Mouse (Mus musculus): ENCODE data around the gene Glce. TPM values are rescaled to one million over a fixed set of nuclear protein-coding genes. Genes with fewer than 3 reads are reported as not detected.
A peak's percentile ranks its signal among the peaks of the same experiment; 100 is the strongest.

Glce gene
- polyA plus RNA-seq, 1 experiment from 2014 or later, result 15.8 TPM

DNA sequence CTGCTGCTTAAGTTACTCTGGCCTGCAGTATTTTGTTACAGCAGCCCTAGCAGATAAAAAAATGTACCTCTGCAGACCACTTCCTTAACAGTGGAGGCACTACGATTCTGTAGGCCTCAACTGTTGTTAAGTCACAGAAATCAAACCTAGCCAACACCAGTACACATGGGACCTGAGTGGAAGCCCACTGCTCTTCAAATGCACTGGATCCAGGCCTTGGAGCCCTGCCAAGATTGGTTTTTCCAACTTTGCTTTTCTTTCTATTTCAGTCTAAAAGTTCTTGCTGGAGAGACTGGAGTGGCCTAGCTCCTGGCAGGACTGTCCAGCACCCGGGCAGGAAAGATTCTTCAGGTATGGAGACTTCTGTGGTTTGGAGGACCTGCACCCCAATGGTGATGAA is 66.2 kb downstream of the Glce start:
- no peak overlapping the region for H3K4me3 ChIP-seq
- no peak for DNase-seq (ENCODE audit: low spot score)
- H3K9me3 ChIP-seq (replicated peaks), result no peaks in the 10 kb centered on the region
- no peaks in the 10 kb centered on the region for H3K4me1 ChIP-seq
- 0 out of 2 replicates have a peak, but pooled peaks cover 4% of the 10 kb centered on the region for H3K36me3 ChIP-seq
- no peak overlapping the region for H3K27ac ChIP-seq (replicated peaks)
- WGBS, result 91% methylated on average over 2 of the region's 2 CpGs
- H3K27me3 ChIP-seq (ENCODE audit: low read depth, poor library complexity, severe bottlenecking), result no peaks in the 10 kb centered on the region

DNA sequence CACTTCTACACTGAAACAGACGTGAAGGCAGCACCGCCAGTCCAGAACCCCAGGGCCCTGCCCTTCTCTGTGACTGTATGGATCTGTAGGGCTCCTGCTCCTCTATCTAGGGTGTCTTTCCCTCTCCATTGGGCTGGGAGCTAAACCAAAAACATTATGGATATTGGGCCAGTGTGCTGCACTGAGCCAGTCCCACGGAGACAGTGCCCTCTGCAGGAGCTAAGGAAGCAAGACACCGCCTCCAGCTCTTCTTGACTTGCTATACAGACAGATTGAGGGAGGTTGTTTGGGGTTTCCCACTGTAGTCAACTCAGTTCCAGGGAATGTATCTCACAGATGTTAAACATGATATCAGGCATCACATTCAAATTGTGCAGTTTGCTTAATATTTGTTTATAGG is 71.7 kb downstream of the Glce start:
- 43% methylated on average over 4 of the region's 4 CpGs for WGBS
- peaks cover 7% of the 10 kb centered on the region; the same call in 1 of the 2 replicates for H3K4me1 ChIP-seq
- no peaks in the 10 kb centered on the region for H3K36me3 ChIP-seq
- H3K4me3 ChIP-seq, result no peak overlapping the region
- no peak for DNase-seq (ENCODE audit: low spot score)
- no peaks in the 10 kb centered on the region for H3K27me3 ChIP-seq (ENCODE audit: low read depth, poor library complexity, severe bottlenecking)
- no peak overlapping the region for H3K27ac ChIP-seq (replicated peaks)
- no peaks in the 10 kb centered on the region for H3K9me3 ChIP-seq (replicated peaks)

DNA sequence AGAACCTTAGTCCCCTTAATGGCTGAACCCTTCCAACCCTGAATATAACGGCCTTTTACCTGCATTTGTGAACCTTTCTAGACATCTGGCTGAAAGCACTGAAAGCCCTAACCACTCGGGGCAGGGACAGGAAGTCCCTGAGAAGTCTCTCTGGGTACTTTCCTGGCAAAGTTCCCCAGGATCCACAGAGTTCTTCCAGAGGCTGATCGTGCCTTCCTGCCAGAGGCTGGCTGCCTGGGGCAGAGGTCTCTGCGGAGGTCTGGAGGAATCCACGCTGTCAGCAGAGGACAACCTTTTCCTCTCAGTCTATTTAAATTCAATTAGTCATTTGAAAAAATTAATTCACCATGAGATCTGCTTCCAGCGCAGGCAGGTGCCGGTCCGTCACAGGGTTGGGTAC is 73.3 kb downstream of the Glce start:
- Histone ChIP-seq H3K27ac (replicated peaks) (no peak overlapping the region), H3K9me3 (replicated peaks) (no peaks in the 10 kb centered on the region), H3K4me3 (no peak overlapping the region), H3K36me3 (no peaks in the 10 kb centered on the region), H3K4me1 (peaks cover 7% of the 10 kb centered on the region; the same call in 1 of the 2 replicates), H3K27me3 (ENCODE audit: low read depth, poor library complexity, severe bottlenecking) (no peaks in the 10 kb centered on the region)
- no peak for DNase-seq (ENCODE audit: low spot score)
- 76% methylated on average over 8 of the region's 8 CpGs for WGBS

DNA sequence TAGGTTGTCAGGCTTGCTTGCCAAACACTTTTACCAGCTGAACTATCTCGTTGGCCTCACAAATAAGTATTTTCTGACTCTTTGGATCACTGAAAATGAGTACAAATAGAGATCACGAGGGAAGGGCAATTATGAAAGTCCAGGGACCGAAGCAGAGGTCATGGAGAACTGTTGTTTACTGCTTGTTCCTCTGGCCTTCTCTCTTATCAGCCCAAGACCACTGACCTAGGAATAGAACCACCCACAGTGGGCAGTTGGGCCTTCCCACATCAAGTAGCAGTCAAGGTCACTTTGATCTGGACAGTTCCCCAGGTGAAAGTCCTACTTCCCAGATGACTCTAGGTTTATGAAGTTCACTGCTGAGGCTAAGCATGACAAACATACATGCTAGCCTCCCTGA is 80.3 kb downstream of the Glce start:
- H3K27ac ChIP-seq (replicated peaks), result no peak overlapping the region
- peaks cover 7% of the 10 kb centered on the region; the same call in 1 of the 2 replicates for H3K27me3 ChIP-seq (ENCODE audit: low read depth, poor library complexity, severe bottlenecking)
- H3K4me1 ChIP-seq, result peaks cover 6% of the 10 kb centered on the region
- H3K4me3 ChIP-seq, result no peak overlapping the region
- H3K36me3 ChIP-seq, result no peaks in the 10 kb centered on the region
- 84% methylated on average over 3 of the region's 3 CpGs for WGBS
- DNase-seq (ENCODE audit: low spot score), result no peak
- no peaks in the 10 kb centered on the region for H3K9me3 ChIP-seq (replicated peaks)

DNA sequence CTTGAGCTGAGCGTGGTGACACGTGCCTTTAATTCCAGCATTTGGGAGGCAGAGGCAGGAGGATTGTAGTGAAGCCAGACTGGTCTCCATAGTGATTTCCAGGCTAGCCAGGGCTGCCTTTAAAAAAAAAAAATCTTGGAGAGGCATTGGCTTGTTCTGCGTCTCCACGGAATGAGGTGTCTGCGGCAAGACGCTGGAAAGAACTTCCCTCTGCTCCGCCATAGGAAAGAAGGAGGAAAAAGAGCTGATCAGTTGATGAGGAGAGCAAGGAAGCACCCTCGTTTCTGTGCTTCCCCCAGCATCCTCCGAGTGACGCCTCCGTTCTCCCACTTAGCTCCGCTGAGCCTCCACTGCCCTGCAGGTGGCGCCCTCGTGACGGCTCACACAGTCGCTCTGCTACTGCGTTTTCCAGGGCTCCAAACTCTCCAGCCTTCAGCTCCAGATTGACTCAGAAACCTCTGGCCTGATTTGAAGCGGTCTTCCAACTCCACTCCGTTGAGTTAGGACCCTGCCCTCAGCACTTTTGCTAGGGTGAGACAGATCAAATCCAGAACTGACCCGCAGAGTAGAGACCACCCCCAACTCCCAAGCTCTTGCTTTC is 82.3 kb downstream of the Glce start:
- peak; percentile 86 for DNase-seq (ENCODE audit: low spot score)
- Histone ChIP-seq H3K27me3 (ENCODE audit: low read depth, poor library complexity, severe bottlenecking) (peaks cover 7% of the 10 kb centered on the region; the same call in 1 of the 2 replicates), H3K4me1 (peaks cover 16% of the 10 kb centered on the region), H3K36me3 (no peaks in the 10 kb centered on the region), H3K4me3 (peak overlapping the region; percentile 33), H3K27ac (replicated peaks) (no peak overlapping the region), H3K9me3 (replicated peaks) (no peaks in the 10 kb centered on the region)
- WGBS, result 6% methylated on average over 20 of the region's 20 CpGs

DNA sequence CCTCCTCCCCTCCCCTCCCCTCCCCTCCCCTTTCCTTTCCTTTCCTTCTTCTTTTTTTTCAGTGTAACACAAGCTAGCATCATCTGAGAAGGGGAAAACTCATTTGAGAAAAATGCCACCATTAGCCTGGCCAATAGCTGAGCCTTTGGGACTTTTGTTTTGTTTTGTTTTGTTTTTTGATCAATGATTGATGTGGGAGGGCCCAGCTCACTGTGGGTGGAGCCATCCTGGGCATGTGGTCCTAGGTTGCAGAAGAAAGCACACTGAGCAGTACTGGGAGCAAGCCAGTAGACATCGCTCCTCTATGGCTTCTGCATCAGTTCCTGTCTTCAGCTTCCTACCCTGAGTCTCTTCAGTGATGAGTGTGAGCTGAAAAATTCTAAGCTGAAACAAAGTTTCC is 86.6 kb downstream of the Glce start:
- WGBS, result 81% methylated on average over 1 of the region's 1 CpGs
- H3K27ac ChIP-seq (replicated peaks), result no peak overlapping the region
- no peak for DNase-seq (ENCODE audit: low spot score)
- peaks cover 16% of the 10 kb centered on the region for H3K4me1 ChIP-seq
- H3K27me3 ChIP-seq (ENCODE audit: low read depth, poor library complexity, severe bottlenecking), result peaks cover 10% of the 10 kb centered on the region; the same call in 1 of the 2 replicates
- H3K4me3 ChIP-seq, result no peak overlapping the region
- no peaks in the 10 kb centered on the region for H3K9me3 ChIP-seq (replicated peaks)
- H3K36me3 ChIP-seq, result no peaks in the 10 kb centered on the region

DNA sequence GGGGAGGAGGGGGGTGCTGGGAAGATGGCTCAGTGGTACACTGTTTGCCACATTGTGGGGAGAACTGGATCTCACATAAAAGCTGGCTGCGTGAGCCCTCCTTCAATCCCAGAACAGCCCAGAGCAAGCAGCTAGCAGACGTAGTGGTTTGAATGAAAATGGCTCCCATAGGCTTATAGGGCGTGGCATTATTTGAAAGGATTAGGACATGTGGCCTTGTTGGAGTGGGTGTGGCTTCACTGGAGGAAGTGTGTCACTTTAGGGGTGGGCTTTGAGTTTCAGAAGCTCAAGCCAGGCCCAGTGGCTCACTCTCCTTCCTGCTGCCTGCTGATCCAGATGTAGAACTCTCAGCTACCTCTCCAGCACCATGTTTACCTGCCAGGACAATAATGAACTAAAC is 90.2 kb downstream of the Glce start:
- 91% methylated on average over 3 of the region's 3 CpGs for WGBS
- H3K27me3 ChIP-seq (ENCODE audit: low read depth, poor library complexity, severe bottlenecking), result peaks cover 30% of the 10 kb centered on the region

DNA sequence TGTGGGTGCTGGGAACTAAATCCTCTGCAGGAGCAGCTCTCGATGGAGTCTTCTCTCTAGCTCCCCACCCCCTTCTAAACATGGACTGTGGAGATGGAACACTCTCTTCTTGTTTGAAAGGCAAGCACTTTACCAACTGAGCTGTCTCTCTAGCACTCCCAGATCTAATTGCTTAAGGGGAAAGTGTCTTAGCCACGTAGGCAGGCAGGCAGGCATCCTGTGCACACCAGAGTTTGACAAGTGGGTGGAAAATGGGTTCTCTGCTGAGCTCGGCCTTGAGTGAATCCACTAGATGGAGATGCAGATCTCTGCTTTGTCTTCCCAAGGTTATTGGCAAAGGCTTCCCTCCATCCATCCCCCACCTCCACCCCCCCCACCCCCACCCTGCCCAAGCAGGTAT is 94.4 kb downstream of the Glce start:
- H3K36me3 ChIP-seq, result no peaks in the 10 kb centered on the region
- peaks cover 67% of the 10 kb centered on the region for H3K27me3 ChIP-seq (ENCODE audit: low read depth, poor library complexity, severe bottlenecking)
- WGBS, result 56% methylated on average over 3 of the region's 3 CpGs
- no peaks in the 10 kb centered on the region for H3K9me3 ChIP-seq (replicated peaks)
- no peak for DNase-seq (ENCODE audit: low spot score)
- no peak overlapping the region for H3K4me3 ChIP-seq
- no peak overlapping the region for H3K27ac ChIP-seq (replicated peaks)
- peaks cover 11% of the 10 kb centered on the region for H3K4me1 ChIP-seq

More for the DNA sequence above, 90.2 kb downstream of the Glce start:
- Histone ChIP-seq H3K9me3 (replicated peaks) (no peaks in the 10 kb centered on the region), H3K27ac (replicated peaks) (no peak overlapping the region), H3K36me3 (no peaks in the 10 kb centered on the region), H3K4me3 (no peak overlapping the region), H3K4me1 (peaks cover 12% of the 10 kb centered on the region)
- DNase-seq (ENCODE audit: low spot score), result no peak

DNA sequence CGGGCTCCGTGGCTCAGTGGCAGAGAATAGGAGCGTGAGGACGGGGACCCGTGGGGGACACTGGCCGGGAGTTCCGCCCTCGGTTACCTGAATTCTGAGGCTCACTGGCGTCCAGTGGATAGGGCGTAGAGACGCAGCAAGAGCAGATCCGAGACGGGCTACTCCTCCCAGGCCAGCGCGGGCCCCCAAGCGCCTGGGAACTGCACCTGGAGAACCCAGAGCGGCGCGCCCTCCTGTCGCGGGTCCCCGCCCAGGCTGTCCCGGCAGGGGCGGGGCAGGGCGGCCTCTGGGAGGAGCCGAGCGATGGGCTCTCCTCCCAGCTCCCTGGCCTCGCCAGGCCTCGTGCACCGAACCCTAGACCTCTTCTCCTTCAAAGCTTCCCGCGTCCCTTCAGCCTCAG is 95.9 kb downstream of the Glce start, which contains the start of gene Paqr5:
TSS of gene Paqr5 (minus strand) at position 257 of the 400 bp plus-strand sequence.
- H3K27ac ChIP-seq (replicated peaks), result peak within 1 kb of the TSS; percentile 13; the same call in 1 of the 2 replicates
- DNase-seq (ENCODE audit: low spot score), result peak; percentile 42
- H3K9me3 ChIP-seq (replicated peaks), result no peaks in the 10 kb centered on the region
- H3K4me1 ChIP-seq, result peaks cover 11% of the 10 kb centered on the region
- H3K27me3 ChIP-seq (ENCODE audit: low read depth, poor library complexity, severe bottlenecking), result peaks cover 67% of the 10 kb centered on the region
- under 1% methylated on average over 32 of the region's 32 CpGs for WGBS
- H3K4me3 ChIP-seq, result peak within 1 kb of the TSS; percentile 61
- H3K36me3 ChIP-seq, result no peaks in the 10 kb centered on the region

DNA sequence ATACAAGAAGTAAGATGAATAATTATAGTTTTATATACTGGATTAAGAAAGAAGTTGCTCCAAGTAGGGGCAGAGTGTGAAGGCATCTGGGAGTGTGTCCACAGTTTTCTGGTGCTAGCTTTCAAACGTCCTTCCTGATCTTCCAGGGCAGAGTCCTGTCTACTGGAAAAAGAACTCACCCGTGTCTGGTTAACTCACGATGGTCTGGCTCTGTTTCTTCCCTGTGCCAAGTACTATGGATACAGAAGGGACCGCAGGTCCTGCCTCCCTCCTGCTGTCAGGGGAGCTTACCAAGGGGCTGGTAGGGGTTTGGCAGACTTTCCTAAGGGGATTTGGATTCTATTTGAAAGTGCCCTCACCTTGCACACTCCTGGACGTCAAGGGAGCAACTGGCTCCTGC is 97.4 kb downstream of the Glce start:
- DNase-seq (ENCODE audit: low spot score), result no peak
- WGBS, result 49% methylated on average over 5 of the region's 5 CpGs
- Histone ChIP-seq H3K36me3 (no peaks in the 10 kb centered on the region), H3K4me1 (peaks cover 11% of the 10 kb centered on the region), H3K27ac (replicated peaks) (no peak overlapping the region), H3K9me3 (replicated peaks) (no peaks in the 10 kb centered on the region), H3K4me3 (no peak overlapping the region), H3K27me3 (ENCODE audit: low read depth, poor library complexity, severe bottlenecking) (peaks cover 57% of the 10 kb centered on the region)

DNA sequence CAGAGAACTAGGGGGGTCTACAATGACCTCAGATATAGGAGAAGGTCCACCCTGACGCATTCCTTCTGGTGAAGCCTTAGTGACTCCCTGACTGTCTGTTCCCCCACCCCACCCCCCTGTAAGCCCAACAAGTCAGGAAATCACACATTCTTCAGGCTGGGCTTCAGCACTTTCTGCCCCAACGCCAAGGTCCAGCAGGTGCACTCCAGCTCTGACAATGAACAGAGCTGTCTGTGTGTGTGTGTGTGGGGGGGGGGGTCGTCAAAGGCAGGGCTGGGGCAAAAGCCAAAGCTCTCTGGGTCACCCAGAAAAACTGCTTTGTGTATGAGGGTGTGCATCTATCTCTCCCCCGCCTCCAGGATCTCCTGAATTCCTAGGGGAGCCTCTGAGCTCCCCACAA is 98.6 kb downstream of the Glce start:
- no peaks in the 10 kb centered on the region for H3K9me3 ChIP-seq (replicated peaks)
- H3K36me3 ChIP-seq, result no peaks in the 10 kb centered on the region
- WGBS, result 57% methylated on average over 4 of the region's 4 CpGs
- no peak overlapping the region for H3K4me3 ChIP-seq
- H3K27ac ChIP-seq (replicated peaks), result no peak overlapping the region
- peaks cover 54% of the 10 kb centered on the region for H3K27me3 ChIP-seq (ENCODE audit: low read depth, poor library complexity, severe bottlenecking)
- DNase-seq (ENCODE audit: low spot score), result no peak
- H3K4me1 ChIP-seq, result peaks cover 11% of the 10 kb centered on the region

DNA sequence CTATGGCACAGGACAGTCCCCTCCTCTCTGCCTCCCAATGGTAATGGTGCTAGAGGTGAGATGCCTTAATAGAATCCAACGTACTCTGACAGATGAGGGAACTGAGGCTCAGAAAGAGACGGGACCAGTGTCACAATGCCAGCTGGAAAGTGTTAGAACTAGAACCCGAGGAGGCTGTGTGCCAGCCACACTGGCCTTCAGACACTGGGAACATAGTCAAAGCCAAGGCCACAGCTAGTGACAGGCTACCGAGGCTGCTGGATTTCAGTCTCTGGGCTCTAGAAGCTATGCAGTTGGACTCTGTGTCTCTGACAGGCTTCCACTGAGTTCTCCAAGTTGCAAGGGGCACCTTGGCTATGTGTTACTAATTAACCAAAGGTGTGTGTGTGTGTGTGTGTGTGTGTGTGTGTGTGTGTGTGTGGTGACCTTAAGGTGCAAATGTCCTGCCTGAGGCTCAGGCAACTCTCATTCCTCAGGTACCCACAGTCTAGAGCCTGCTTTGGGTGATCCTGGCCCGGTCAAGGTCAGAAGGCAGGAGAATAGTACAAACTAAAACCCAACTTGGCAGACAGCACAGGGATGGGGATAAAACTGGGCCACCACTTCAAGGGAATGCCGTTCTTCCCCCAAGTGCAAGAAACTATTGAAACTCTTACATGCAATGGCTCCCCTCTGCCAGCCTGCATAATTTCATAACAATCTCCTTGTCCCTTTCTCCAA is 99.3 kb downstream of the Glce start:
- peaks cover 46% of the 10 kb centered on the region for H3K27me3 ChIP-seq (ENCODE audit: low read depth, poor library complexity, severe bottlenecking)

DNA sequence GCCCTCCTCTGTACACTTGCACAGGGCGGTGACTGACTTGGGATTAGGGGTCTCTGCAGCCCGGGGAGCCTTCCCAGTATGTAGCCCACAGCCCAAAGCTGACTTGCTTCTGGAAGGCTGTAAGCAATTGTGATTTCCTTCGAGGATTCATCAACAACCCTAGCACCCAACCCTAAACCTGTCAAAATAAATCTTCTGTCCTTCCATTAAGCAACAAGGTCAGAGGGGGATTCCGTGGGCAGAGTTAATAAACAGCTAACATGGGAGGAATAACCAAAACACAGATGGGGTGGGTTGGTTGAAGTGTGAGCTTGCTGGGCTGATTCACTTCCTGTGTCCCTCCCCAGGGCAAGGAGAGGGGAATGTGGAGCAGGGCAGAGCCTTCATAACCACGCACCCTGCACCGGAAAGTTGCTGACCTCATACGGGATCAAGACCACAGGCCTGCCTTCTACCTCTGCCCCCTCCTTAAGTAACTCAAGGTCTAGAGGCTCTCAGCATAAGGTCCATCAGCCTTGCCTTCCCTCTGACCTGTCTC is 100.8 kb downstream of the Glce start:
- peaks cover 4% of the 10 kb centered on the region for H3K4me1 ChIP-seq
- no peak for DNase-seq (ENCODE audit: low spot score)
- 77% methylated on average over 7 of the region's 7 CpGs for WGBS
- H3K27ac ChIP-seq (replicated peaks), result no peak overlapping the region
- no peaks in the 10 kb centered on the region for H3K36me3 ChIP-seq
- H3K4me3 ChIP-seq, result no peak overlapping the region
- H3K9me3 ChIP-seq (replicated peaks), result no peaks in the 10 kb centered on the region
- peaks cover 31% of the 10 kb centered on the region for H3K27me3 ChIP-seq (ENCODE audit: low read depth, poor library complexity, severe bottlenecking)

More for the DNA sequence above, 99.3 kb downstream of the Glce start:
- no peaks in the 10 kb centered on the region for H3K9me3 ChIP-seq (replicated peaks)
- H3K4me3 ChIP-seq, result no peak overlapping the region
- no peaks in the 10 kb centered on the region for H3K36me3 ChIP-seq
- no peak for DNase-seq (ENCODE audit: low spot score)
- H3K27ac ChIP-seq (replicated peaks), result no peak overlapping the region
- peaks cover 11% of the 10 kb centered on the region for H3K4me1 ChIP-seq
- 86% methylated on average over 6 of the region's 6 CpGs for WGBS
